Mouse (Mus musculus) myocyte (in vitro differentiated cells): Measurements from ENCODE around the gene Rtn4rl1.

Source experiments
- CEBPB ChIP-seq: IDR thresholded peaks from 2 replicates; pipeline ENCODE4 v1.6.1; 2011; ENCODE audit warnings: mild to moderate bottlenecking, moderate library complexity; ENCODE audit not compliant: poor library complexity, insufficient read depth, severe bottlenecking
- POLR2AphosphoS2 ChIP-seq: IDR thresholded peaks from one replicate; pipeline ENCODE4 v1.6.1; 2011; ENCODE audit warnings: low read depth, control low read depth; ENCODE audit not compliant: insufficient read length

DNA sequence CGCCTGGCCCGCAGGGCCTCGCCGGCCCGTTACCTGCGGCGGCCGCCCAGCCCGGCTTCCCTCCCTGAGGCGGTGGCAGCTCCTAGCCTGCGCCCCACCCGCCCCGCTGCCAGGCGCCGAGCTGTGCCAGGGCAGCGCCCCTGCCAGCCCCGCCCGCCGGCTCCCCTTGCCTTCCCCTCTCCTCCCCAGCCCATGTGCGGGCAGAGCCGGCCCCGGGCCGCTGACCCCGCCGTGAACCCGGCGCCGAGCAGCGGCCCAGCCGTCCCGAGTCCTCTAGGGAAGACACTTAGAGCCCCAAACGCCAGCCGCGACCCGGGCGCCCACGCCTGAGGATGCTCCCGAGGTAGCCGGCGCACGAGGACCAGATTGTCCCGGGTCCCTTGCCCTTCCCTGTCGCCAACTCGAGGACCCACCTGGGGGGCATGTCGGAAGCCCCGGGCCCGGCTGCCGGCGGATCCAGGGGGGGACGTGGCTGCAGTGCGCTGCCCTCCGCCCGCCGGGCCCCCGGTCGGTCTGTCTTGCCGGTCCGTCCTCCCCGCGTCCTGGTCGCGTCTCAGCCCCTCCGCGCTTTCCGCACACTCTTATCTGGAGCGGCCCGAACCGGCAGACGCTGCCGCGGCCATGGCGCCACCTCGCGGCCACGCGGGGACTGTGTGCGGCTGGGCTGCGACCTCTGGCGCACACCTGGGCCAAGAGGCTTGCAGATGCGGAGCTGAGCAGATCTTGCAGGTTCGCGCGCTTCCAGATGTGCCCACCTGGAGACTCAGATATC lies 24.8 kb upstream of the Rtn4rl1 start:
- TF ChIP-seq CEBPB (no peak), POLR2AphosphoS2 (no peak)
